Mouse (Mus musculus): ENCODE measurements at regions not wholly inside any gene's neighbourhood (a gene's known extent, or its start where the extent isn't known, plus 50 kb on each side); places are given as distances from the start of the nearest gene placed in this dataset.

- Histone ChIP-seq H3K27ac (replicated peaks) (no peak overlapping the region), H3K4me1 (0 out of 2 replicates have a peak, but pooled peaks cover 8% of the 10 kb centered on the region), H3K27me3 (no peaks in the 10 kb centered on the region), H3K9ac (replicated peaks) (no peak overlapping the region), H3K4me3 (no peak overlapping the region), H3K9me3 (no peaks in the 10 kb centered on the region), H3K36me3 (no peaks in the 10 kb centered on the region), H3K4me2 (replicated peaks) (no peak overlapping the region)
- 4% methylated on average over 2 of the region's 2 CpGs for WGBS
- ATAC-seq (replicated peaks): no peak
Measured at GRCm38 (mm10) chr17:3811187-3811586, 115.1 kb upstream of the Nox3 start.

- no peak for ATAC-seq (replicated peaks)
- H3K4me3 ChIP-seq: no peak overlapping the region
- H3K36me3 ChIP-seq: no peaks in the 10 kb centered on the region
- H3K27ac ChIP-seq (replicated peaks): no peak overlapping the region; the same call in 1 of the 2 replicates
- no peak overlapping the region for H3K4me2 ChIP-seq (replicated peaks)
- no peaks in the 10 kb centered on the region for H3K9me3 ChIP-seq
- WGBS: 73% methylated on average over 1 of the region's 1 CpGs
- H3K27me3 ChIP-seq: no peaks in the 10 kb centered on the region
- H3K4me1 ChIP-seq: peaks cover 15% of the 10 kb centered on the region
- H3K9ac ChIP-seq (replicated peaks): no peak overlapping the region
Measured at GRCm38 (mm10) chr17:3803507-3803906, 107.4 kb upstream of the Nox3 start.

- Histone ChIP-seq H3K27me3 (no peaks in the 10 kb centered on the region), H3K4me2 (replicated peaks) (no peak overlapping the region), H3K36me3 (no peaks in the 10 kb centered on the region), H3K4me1 (no peaks in the 10 kb centered on the region), H3K9ac (replicated peaks) (no peak overlapping the region), H3K27ac (replicated peaks) (no peak overlapping the region), H3K4me3 (no peak overlapping the region), H3K9me3 (no peaks in the 10 kb centered on the region)
- WGBS: 21% methylated on average over 2 of the region's 2 CpGs
- peak; percentile 86 for ATAC-seq (replicated peaks)
Measured at GRCm38 (mm10) chr17:3792597-3792996, 96.5 kb upstream of the Nox3 start.

- Histone ChIP-seq H3K4me2 (replicated peaks) (no peak overlapping the region), H3K36me3 (no peaks in the 10 kb centered on the region), H3K9ac (replicated peaks) (no peak overlapping the region), H3K27ac (replicated peaks) (no peak overlapping the region), H3K4me1 (no peaks in the 10 kb centered on the region), H3K27me3 (no peaks in the 10 kb centered on the region), H3K9me3 (no peaks in the 10 kb centered on the region), H3K4me3 (no peak overlapping the region)
- WGBS: 8% methylated on average over 1 of the region's 1 CpGs
- ATAC-seq (replicated peaks): peak; percentile 94
Measured at GRCm38 (mm10) chr17:3782156-3782555, 86.1 kb upstream of the Nox3 start.

- H3K4me1 ChIP-seq: no peaks in the 10 kb centered on the region
- H3K9ac ChIP-seq (replicated peaks): no peak overlapping the region
- no peak overlapping the region for H3K4me3 ChIP-seq
- H3K4me2 ChIP-seq (replicated peaks): no peak overlapping the region
- no peaks in the 10 kb centered on the region for H3K36me3 ChIP-seq
- no peak for ATAC-seq (replicated peaks)
- no peaks in the 10 kb centered on the region for H3K9me3 ChIP-seq
- no peaks in the 10 kb centered on the region for H3K27me3 ChIP-seq
- H3K27ac ChIP-seq (replicated peaks): no peak overlapping the region
Measured at GRCm38 (mm10) chr17:3777691-3778090, 81.6 kb upstream of the Nox3 start.

GRCm38 (mm10) chr17:3747808-3748335 lies 51.8 kb upstream of the Nox3 start:
- Histone ChIP-seq H3K27me3 (no peaks in the 10 kb centered on the region), H3K4me2 (replicated peaks) (no peak overlapping the region), H3K9ac (replicated peaks) (no peak overlapping the region), H3K36me3 (no peaks in the 10 kb centered on the region), H3K4me3 (no peak overlapping the region), H3K9me3 (no peaks in the 10 kb centered on the region), H3K27ac (replicated peaks) (no peak overlapping the region), H3K4me1 (no peaks in the 10 kb centered on the region)
- WGBS: 77% methylated on average over 8 of the region's 8 CpGs
- ATAC-seq (replicated peaks): no peak
